Mouse (Mus musculus) T-cell, adult 2 months (primary cell): ENCODE results near the gene Wdr81.
"Not testable (repeated sequence)": the region's sequence is repeated elsewhere in the genome, so short reads cannot be mapped to it uniquely, and the experiment has no call there.

Source experiments
- DNase-seq: peaks from one replicate; pipeline ENCODE4 v3.0.0; 2022; ENCODE audit warnings: low spot score

The Wdr81 gene

DNA sequence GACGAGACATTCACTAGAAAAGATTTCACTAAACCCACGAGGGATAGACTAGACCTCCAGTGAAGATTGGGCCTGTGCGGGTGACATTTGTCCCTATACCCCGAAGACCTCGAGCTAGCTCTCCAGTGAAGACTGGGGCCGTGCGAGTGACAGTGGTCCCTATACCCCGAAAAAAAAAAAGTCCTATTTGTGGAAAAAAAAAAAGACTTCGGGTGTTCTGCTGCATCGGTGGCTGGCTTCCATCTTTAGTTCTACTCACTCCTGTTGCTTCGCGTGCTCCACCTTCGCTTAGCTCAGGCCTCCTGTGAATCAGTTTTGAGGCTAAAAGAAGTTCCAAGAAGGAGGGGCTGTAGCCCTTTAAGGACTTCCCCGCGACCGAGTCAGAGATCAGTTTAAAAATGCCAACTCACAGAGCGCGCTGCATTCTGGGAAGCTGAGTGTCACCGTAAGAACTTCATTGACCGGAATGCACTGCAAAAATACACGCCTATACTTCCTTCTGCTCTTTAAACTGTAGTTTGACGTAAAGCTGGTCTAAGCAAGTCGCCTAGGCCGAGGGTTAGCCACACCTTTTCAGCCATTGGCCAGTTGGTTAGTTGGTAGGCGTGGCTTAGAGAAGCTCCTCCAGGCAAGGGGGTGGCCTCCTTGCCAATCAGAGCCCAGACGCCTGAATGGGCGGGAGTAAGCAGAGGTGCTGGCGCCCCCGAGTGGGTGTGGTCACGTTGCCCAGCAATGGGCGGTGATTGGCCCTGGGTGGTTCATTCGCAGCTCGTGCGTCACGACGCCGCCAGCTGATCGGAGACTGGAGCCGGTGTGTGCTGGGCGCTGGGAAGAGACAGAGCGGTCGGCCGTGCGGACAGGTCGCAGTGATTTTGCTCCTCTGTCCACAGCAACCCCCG lies 6.6 kb upstream of the Wdr81 start, which contains the start of gene Tlcd2:
Tlcd2 (plus strand) TSS at position 872 of the 899 bp plus-strand sequence.
- peak; percentile 100 for DNase-seq

DNA sequence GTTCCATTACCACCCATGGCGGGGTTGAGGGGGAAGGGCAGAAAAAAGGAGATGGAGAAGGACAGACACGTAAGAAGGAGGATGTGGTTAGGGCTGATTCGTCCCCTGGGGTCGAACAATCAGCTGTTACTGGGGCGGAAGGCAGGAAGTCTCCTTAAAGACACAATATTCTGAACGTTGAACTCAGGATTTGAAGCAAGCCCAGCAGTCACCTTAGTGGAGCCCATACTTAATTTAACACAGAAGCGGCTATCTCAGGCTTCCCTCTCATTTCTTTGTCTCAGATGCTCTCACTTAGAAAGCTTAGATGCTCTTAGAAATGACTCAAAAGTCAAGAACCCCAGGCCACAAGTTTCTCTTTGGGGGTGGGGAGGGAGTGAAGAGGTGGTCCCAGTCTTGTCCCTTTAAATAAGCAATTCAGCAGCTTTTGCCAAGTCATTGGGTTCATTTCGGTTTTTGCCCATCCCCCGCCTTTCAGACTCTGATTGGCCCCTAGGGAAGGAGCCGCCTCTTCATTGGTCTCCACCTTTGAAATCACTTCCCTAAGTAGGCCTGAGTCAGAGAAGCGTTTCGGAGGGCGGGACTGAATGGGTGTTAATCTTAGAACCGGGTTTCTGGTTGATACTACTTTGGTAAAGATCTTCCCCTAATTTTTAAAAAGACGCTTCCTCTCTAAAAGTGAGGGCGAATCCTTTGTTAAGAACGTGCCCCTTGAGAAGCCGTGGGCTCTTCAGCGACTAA lies 5.8 kb upstream of the Wdr81 start:
- DNase-seq: peak; percentile 76

DNA sequence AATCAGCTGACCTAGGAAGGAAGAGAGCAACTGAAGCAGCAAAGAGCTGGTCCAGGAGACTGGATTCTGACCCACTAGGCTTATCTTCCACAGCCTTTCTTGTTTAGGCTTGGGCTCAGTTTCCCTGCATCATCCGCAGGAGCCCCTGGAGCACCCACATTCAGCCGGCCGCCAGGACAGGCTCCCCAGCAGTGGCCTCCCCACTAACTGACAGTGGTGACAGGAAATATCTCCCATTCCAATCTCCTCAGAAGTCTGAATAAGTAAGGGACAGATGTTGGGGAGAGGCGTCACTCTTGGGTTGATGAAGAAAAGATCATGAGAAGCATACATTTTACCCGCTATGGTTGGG lies 5.2 kb upstream of the Wdr81 start:
- no peak for DNase-seq

DNA sequence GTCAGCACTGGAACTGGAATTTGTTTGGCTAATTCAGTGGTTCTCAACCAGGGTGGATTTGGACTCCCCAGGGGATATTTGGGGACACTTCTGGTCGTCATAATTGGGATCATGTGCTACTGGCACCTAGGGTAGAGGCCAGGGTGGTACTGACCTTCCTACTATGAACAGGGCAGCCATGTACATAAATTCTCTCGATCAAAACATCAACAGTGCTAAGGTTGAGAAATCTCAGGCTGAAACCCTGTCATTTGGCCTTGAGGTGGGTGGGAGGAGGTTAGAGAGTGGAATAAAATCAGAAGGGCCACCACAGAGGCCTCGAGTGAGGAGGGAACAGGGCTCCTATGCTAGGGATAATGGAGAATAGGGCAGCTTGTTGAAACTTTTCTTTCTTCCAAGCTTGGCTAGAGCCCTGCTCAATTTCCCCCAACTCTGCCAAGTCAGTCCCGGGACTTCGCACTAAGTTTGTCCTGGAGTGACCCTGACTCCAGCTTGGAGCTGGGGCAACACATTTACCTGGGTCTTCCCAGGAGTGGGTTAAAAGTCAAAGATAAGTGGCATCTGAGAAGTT lies 4.7 kb upstream of the Wdr81 start:
- DNase-seq: no peak

DNA sequence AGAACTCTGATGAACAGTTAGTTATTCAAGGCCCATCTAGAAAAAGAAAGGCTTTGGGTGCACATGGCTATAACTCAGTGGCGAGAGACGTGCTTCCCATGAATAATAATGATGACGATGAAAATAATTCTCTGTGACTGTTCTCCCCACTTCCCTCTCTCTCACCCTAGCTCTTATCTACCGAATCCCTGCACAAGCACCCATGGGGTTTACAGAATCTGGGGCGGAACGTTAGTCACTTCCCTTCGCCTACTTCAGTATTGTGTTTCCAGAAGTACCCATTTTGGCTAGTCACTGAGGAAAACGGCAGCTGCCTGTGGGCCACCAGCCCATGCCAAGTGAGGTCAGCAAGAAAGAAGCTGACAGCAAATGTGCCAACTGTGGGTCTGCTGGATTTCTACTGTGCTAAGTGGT lies 4.1 kb upstream of the Wdr81 start:
- no peak for DNase-seq

DNA sequence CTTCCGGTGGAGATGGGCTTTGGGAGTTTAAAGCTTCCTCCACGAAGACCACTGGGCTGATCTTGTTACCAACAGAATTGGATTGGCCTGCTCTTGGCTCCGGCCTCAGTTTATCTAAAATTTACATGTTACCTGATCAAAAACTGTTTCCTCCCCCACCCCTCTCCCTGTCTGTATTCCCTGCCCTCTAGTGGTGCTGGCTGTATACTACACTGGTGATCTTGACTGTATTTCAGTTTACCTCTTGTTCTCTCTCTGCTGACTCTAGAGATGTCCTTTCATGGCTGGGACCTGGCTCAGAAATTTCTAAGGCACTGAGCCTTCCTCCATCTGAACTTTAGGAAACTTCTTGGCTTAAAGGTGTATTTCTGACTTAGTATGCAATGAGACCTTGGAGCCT lies 3.7 kb upstream of the Wdr81 start:
- DNase-seq: no peak

DNA sequence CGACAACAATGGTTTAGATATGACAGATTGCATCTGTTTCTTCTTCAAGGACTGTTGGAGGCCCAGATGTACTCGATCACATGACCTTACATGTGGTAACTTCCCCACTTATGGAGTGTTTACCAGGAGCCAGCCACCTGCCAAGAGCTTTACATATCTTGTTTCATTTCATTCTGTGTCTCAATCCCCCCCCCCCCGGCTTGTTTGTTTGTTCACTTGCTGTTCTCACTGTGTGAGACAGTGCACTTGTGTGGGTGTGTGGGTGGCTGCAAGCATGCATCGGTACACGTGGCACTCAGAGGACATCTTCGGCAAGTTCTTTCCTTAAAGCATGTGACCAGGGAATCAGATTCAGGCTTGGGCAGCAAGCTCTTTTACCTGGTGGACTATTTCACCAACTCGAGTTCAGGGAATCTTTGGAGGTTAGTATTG lies 1.9 kb upstream of the Wdr81 start:
- no peak for DNase-seq

DNA sequence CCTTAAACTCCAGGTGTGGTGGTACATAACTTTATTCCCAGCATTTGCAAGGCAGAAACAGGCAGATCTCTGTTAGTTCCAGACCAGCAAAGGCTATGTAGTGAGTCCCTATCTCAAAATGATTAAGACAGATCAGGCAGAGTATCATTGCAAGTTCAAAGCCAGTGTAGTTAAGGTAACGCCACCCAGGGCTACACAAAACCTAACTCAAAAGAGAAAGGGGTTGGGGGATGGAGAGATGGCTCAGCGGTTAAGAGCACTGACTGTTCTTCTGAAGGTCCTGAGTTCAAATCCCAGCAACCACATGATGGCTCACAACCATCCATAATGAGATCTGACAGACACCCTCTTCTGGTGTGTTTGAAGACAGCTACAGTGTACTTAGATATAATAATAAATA lies 1.5 kb upstream of the Wdr81 start:
- DNase-seq: not testable (repeated sequence)

DNA sequence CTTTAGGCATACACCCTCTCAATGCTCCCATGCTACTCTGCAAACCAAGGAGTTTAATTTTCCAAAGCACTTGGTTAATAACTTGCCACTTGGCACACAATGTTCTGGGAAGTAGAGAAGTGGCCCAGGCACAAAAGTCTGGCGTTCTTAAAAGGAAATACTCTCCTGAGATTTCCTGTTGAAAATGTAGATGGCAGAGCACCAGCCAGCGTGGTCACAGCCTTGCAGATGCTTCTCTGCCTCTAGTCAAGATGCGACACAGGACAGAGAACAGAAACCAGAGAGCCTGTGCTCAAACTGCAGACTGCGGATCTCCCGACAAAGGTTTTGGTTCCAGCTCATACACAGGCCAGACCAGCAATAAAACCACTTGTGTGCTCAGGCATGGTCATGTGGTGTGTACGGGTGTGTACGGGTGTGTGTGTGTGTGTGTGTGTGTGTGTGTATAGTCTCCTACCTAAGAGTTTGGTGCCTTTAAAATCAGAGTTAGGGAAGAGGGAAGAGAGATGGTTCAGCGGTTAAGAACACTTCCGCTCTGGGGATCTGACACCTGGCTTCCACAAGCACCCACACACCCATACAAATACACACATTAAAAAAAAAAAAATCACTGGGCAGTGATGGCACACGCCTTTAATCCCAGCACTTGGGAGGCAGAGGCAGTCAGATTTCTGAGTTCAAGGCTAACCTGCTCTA lies 672 bp upstream of the Wdr81 start:
- no peak for DNase-seq

DNA sequence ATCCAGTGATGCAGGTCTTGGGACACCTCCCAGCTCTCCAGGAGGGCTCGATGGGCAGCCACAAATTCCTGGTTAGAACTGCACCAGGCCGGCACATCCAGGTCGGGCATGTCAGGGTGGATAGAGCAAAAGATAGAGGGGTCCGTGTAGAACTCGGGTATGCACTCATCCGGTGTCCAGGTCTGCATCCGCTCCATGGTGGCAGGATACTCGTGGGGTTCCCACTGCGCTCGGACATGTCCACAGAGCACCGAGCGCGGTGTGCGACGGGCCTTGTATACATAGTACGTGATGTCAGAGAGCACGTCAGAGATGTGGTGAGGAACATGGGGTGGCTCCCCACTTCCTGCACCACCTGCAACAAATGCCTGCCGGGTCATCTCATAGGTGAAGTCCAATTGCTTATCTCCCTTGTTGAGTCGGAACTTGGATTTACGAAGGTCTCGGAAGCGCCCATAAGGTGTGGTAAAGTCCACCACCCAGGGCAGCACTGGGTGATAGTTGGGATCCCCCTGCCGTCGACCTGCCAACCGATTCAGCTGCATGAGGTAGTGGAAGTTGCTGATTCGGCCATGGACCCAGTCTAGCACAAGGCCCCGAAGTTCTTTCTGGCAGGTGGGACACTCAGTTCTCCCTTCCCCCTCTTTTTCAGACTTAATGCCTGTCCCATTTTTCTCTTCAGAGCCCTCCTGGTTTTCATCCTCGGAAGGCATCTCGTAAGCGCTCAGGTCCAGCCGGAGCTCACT lies 1.5 kb downstream of the Wdr81 start:
- DNase-seq: no peak

DNA sequence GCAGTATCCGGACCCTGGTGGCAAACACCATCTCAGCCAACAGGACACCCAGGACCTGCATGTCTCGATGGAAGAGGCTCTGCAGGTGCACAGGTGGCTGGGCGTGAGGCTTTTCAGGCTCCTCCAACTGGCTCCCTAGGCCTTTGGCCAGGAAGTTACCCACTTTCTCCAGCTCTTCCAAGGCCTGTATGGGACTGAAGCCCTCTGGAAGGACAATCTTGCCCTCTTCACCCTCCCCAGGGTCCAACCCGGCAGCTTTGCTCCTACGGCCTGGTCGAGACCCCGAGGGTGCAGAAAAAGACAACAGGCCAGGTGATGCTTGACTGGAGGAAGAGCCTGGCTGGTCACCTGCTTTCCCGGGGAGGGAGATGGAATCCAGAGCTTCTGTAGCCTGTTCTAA lies 2.4 kb downstream of the Wdr81 start:
- DNase-seq: no peak

DNA sequence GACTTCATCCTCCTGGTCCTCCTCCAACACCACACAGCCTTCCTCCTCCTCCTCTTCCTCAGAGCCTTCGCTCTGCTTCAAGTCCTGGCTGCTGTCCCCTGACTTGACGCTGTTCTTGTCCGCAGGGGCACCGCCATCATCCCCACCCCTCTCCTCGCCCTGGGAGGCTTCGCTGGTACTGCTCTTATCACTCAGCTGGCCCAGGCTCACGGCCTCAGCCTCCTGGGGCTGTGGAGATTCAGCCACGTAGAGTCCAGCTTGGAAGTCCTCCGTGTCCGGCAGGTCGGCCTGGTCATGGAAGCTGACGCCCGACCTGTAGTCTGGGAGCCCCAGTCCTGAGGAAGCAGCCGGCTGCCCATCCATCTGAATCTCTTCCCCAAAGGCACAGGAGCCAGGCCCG lies 3.6 kb downstream of the Wdr81 start:
- no peak for DNase-seq

DNA sequence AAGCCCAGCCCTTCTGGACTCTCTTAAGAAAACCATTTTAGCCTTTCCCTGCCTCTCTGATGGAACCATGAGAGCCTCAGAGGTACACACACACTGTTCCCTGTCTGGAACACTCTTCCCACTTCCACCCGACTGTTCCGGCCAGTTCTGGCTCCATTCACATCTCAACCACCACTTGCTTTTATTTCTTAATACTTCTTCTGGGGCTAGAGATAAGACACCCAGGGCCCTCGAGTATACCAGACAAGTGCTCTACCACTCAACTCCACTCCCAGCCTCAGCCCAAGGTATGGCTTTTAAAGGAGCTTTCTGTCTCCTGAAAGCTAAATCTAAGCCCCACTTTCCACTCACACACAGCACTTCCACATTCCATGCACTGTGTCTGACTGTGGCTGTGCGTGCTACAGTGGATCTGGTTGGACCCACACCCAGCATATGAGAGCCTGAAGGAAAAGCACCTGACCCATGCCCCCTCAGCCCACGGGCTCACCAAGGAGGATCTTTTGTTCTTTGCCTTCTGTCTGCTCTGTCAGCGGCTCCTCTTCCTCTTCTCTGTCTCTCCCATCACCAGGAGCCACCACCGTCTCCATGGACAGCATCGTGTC lies 4.1 kb downstream of the Wdr81 start:
- DNase-seq: no peak

DNA sequence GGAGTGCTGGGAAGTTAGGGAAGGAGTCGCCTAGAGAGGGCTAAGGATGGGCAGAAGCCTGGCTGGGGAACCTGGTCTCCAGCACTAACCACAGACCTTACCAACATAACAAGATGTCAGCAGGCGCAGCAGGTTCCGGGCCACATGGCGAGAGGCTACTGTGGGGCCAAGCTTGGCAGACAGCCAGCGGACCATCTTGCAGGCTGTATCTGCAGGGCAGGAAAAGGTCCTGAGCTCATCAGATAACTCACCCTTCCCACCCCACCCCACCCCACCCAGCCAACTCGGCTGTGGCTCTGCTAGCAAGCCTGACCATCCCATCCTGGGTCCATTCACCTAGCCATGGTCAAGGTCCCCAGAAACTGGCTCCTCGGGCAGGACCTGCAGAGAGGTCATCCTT lies 4.8 kb downstream of the Wdr81 start:
- no peak for DNase-seq

DNA sequence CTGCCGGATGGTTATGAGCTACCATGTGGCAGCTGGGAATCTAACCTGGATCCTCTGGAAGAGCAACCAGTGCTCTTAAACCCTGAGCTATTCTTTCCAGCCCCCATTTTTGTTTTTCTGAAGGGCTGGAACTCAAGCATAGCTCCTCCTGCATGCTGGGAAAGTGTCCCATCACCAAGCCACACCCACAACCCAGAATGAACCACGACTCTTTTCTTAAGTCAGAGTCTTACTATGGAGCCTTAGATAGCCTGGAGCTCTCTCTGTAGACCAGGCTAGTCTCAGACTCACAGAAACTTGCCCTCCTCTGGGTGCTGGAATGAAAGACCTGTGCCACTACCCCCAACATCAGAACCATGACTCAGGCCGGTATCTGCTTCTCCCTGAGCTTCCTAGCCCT lies 5.9 kb downstream of the Wdr81 start:
- DNase-seq: no peak

DNA sequence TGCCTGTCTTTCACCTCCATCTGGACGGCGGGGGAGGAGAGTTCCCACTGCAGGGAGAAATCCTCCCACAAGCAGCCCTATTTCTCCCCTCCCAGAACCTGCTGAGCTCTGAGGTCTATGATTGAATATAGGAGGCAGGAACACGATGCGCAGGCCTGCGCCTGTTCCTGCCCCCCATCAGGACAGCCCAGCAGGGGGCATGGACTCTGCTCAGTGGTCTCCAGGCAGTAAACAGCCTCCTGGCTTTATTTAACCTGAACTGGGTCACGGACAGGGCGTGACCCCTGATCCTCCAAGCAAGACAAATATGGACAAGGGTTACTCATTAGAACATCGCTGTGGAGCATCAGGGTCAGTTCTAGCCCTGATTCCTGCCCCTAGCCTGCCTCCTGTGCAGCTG lies 10.8 kb downstream of the Wdr81 start:
- DNase-seq: no peak

DNA sequence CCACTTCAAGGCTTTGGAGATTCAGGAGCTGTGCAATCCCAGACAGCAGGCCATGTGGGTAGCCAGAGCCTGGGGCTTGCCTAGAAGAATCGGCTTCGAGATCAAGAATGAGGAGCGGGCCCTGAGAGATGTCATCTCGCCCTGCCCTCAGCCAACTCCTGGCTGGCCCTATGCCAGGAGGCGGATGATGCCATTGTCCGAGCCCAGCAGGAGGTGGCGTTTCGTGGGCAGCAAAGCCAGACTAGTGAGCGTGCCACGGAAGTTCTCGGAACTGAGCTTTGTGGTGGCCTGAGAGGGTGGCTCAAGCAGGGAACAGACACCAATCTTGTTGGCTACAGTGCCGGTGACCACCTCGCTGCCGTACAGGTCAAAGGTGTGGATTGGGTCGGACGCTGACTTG lies 12.9 kb downstream of the Wdr81 start:
- DNase-seq: no peak

DNA sequence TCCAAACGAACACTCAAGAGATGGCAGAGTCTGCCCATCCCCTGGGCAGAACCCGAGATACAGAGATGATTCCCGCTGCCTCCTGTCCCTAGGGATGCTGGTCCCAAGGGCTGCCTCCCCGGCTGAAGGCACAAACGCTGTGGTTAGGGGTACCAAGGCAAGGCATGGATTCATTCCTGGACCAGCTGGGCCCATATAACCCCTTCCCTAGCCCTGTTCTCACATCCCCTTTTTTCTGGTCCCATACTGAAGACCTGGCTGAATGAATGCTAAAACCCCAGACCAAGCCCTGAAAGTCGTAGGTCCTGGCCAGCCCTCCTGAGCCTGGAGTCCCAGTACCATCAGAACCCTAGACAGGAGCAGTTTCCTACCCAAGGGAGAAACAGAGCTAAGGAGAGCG lies 13.5 kb downstream of the Wdr81 start:
- DNase-seq: no peak

DNA sequence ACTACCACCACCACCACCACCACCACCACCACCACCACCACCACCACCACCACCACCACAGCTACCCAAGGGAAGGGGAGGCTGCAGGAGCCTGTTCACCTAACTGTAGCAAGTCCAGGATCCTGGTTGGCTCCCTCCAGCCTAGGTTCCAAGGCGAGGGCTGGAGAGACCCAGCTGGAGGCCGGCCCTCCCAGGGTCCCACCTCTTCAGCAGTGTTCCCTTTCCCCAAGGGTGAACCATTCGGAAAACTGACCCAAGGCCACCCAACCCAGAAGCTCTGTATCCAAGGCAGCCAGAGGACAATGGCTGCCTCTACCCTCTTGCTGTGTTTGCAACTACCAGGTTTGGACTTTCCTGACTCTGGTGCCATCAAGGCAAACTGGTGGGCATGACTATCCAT lies 14.6 kb downstream of the Wdr81 start:
- no peak for DNase-seq

DNA sequence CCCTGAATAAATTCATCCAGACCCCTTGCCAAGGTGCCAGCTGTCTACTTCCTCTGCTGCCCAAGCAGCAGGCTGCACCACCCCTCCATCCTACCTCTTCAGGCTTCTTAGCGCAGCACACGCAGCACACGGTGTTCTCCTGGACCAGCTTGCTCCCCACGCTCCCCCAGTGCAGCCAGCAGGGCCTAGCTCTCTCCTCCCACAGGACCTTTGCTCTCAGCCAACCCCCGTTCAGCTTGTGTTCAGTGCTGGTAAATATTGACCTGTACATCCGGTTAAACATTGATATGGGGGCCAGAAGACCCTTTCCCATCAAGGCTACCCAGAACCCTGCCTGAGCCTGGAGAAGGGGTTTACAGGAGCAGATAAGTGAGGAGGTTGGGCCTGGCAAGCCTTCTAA lies 15.2 kb downstream of the Wdr81 start, which contains the start of gene Serpinf2:
Serpinf2 (minus strand) TSS at position 229 of the 400 bp plus-strand sequence.
- DNase-seq: no peak

DNA sequence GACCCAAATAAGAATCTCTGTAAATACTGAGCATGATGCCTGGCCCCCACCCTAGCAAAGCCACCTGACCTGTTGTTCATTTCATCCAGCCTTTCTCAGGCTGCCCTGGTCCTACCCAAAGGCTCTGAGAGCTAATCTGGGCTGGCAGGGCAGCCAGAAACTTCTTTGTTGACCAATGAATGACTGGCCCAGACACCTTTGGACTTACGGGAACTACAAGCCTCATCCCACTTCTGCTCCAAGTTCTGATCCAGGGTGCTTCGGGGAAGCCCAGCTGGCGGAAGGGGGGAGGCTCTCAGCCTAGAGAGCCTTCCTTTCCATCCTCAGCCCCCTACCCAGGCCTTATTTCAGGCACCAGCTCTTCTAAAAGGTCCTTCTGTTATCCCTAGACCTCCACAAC lies 15.7 kb downstream of the Wdr81 start:
- DNase-seq: no peak
